29 mouse cellular contexts compared by ENCODE assay signal in the genomic region with DNA sequence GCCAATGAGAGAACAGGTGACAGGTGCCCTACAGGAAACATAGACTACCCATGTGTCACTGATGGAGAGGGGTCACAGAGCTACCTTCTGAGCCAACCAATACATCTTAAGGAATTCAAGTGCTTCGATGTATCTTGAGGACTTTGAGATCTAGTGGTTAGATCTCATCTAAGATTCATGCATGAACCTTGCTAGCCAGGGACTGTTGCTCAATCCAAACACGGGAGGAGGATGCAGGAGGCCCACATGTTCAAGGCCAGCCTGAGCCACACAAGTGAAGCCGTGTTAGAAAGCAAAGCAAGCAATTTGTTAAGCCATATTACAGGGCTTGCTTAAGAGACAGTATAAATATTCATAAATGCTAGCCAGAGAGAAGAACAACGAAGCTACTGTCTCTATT. TPM values are rescaled to one million over a fixed set of nuclear protein-coding genes. Genes with fewer than 3 reads are reported as not detected.
DNase-seq lines count a peak whose midpoint lies in the region; ATAC-seq and TF ChIP-seq lines count a peak whose summit lies in the region.
"Had no signal": no experiment of that assay in that cellular context is flagged by ENCODE, and none has a peak within 500 bp of the region (broad histone marks: within the 10 kb centered on the region; RNA-seq: fewer than 3 reads in every experiment).

No protein-coding gene starts in this region.

- no peaks in the 10 kb centered on the region for H3K27me3 ChIP-seq in forebrain, embryonic 16.5 days (replicated peaks; ENCODE audit: control insufficient read depth, insufficient read depth, low read length)
- H3K27me3 ChIP-seq: heart, embryonic 12.5 days; kidney, embryonic 15.5 days; liver, embryonic 15.5 days; lung, embryonic 15.5 days; neural tube, embryonic 12.5 days had no signal

- H3K9ac ChIP-seq in forebrain, embryonic 16.5 days (replicated peaks; ENCODE audit: low read depth, low read length) = no peak overlapping the region
- H3K9ac ChIP-seq: heart, embryonic 12.5 days; kidney, embryonic 15.5 days; liver, embryonic 15.5 days; lung, embryonic 15.5 days; neural tube, embryonic 12.5 days had no signal

- WGBS in forebrain, embryonic 16.5 days = 55% methylated on average over 4 of the region's 4 CpGs

- TF ChIP-seq CTCF in left cerebral cortex, adult 2 months (IDR thresholded peaks at IDR 0.05) = no peak

- ATAC-seq in frontal cortex, adult (ENCODE audit: low TSS enrichment) = 0 out of 2 replicates have a peak, but pooled peaks have one; percentile 1
- ATAC-seq in forebrain, embryonic 16.5 days = peak; percentile 11

- peak overlapping the region; percentile 28; the same call in 1 of the 2 replicates for H3K4me2 ChIP-seq in forebrain, embryonic 16.5 days (ENCODE audit: low read length)
- H3K4me2 ChIP-seq: heart, embryonic 12.5 days; kidney, embryonic 15.5 days; liver, embryonic 15.5 days; lung, embryonic 15.5 days; neural tube, embryonic 12.5 days had no signal

- no peaks in the 10 kb centered on the region for H3K9me3 ChIP-seq in forebrain, embryonic 16.5 days (ENCODE audit: control insufficient read depth, low read length)
- H3K9me3 ChIP-seq: heart, embryonic 12.5 days; kidney, embryonic 15.5 days; limb, embryonic 10.5 days; liver, embryonic 15.5 days; lung, embryonic 15.5 days; neural tube, embryonic 12.5 days had no signal

- no peaks in the 10 kb centered on the region for H3K36me3 ChIP-seq in forebrain, embryonic 16.5 days (ENCODE audit: control insufficient read depth, insufficient read depth)
- H3K36me3 ChIP-seq: heart, embryonic 12.5 days; kidney, embryonic 15.5 days; limb, embryonic 10.5 days; liver, embryonic 15.5 days; lung, embryonic 15.5 days; neural tube, embryonic 12.5 days had no signal

- peak overlapping the region; percentile 63 for H3K27ac ChIP-seq in left cerebral cortex, adult 2 months
- peak overlapping the region; percentile 92 for H3K27ac ChIP-seq in forebrain, embryonic 16.5 days (ENCODE audit: low read length)
- H3K27ac ChIP-seq: kidney, embryonic 15.5 days; limb, embryonic 10.5 days; liver, embryonic 15.5 days; lung, embryonic 15.5 days; neural tube, embryonic 12.5 days had no signal

- intact Hi-C loops in left cerebral cortex, adult 2 months (cut with DNase I) = loop anchor here (5.0 kb wide), 2 partner anchors 80 to 100 kb away; a partner anchor contains a TSS
- intact Hi-C loops in left cerebral cortex, postnatal 10 days (cut with DNase I) = loop anchor here (10.0 kb wide), 1 partner anchor 143 kb away; no protein-coding TSS in a partner anchor

- H3K4me1 ChIP-seq in forebrain, embryonic 16.5 days (replicated peaks; ENCODE audit: control insufficient read depth, insufficient read depth, low read length) = peaks cover 26% of the 10 kb centered on the region
- H3K4me1 ChIP-seq: heart, embryonic 12.5 days; kidney, embryonic 15.5 days; limb, embryonic 10.5 days; liver, embryonic 15.5 days; lung, embryonic 15.5 days; neural tube, embryonic 12.5 days had no signal

- no peak for DNase-seq in frontal cortex, postnatal 10 days (ENCODE audit: low spot score in 2 of 2)
- DNase-seq in left cerebral cortex, adult 2 months (ENCODE audit: extremely low spot score in 1 of 2, low spot score in 2 of 2) = no peak
- DNase-seq in left cerebral cortex, postnatal 10 days (ENCODE audit: extremely low spot score in 1 of 2, low spot score in 2 of 2) = no peak
- no peak for DNase-seq in embryo, embryonic 9.5 days (ENCODE audit: extremely low spot score)
- DNase-seq in B cell, adult 2 months = no peak
- DNase-seq: adrenal gland, postnatal 10 days; cerebellum, adult 8-10 months; cerebellum, postnatal 36 days; embryo, embryonic 11 days; gastrocnemius, postnatal 14 days; heart, adult 18-20 months; heart, postnatal 10 days; kidney, adult 11 months; kidney, postnatal 4 days; liver; lung, postnatal 4 days; right cerebral cortex, postnatal 25 days; spleen, adult 18-20 months had no signal

- H3K4me3 ChIP-seq in left cerebral cortex, adult 2 months = no peak overlapping the region
- no peak overlapping the region for H3K4me3 ChIP-seq in forebrain, embryonic 16.5 days (replicated peaks; ENCODE audit: low read length)
- H3K4me3 ChIP-seq: heart, embryonic 12.5 days; kidney, embryonic 15.5 days; limb, embryonic 10.5 days; liver, embryonic 15.5 days; lung, embryonic 15.5 days; neural tube, embryonic 12.5 days had no signal

RNA-seq across cellular contexts. Expression of a gene that starts 38.8 kb away (rescaled TPM):
- total RNA-seq in left cerebral cortex, adult 2 months (2021) = 1 to 10 TPM in 1 of 2 experiments, under 1 TPM in 1; 0.95 to 1.1 TPM
- 1 to 10 TPM in 1 of 2 experiments, under 1 TPM in 1; 0.73 to 2.0 TPM for total RNA-seq in left cerebral cortex, postnatal 10 days (2021)
- 0.12 TPM in 1 of 2 replicates, not detected in the other for polyA plus RNA-seq in forebrain, embryonic 16.5 days (2015; fragmentation: Nextera tagmentation; extraction: Ambion mirVana)
- total RNA-seq: adrenal gland, postnatal 10 days; megakaryocyte-erythroid progenitor cell, adult 5-6 weeks; MEL had no signal
- polyA plus RNA-seq: C2C12 had no signal
